Mouse (Mus musculus) heart, embryonic 11.5 days (tissue): Measurements from ENCODE around the gene Cyp8b1. TPM values are rescaled to one million over a fixed set of nuclear protein-coding genes. Genes with fewer than 3 reads are reported as not detected.

Source experiments
- ATAC-seq: fragments of 200-750 bp; cut with Nextera tagmentation; replicated peaks from 2 replicates; pipeline ENCODE4 v1.8.0; 2017; ENCODE audit warnings: moderate library complexity; ENCODE audit not compliant: insufficient number of reproducible peaks, low FRiP score, low TSS enrichment
- H3K27ac ChIP-seq: fragments of 300-500 bp; sonication (generic); 2 replicates; pipeline ENCODE4 v1.5.1; 2014; ENCODE audit warnings: mild to moderate bottlenecking, low read depth, low read length
- H3K27me3 ChIP-seq: fragments of 300-500 bp; sonication (generic); 2 replicates; pipeline ENCODE4 v1.6.1; 2014; ENCODE audit warnings: mild to moderate bottlenecking, low read length, mixed read lengths; ENCODE audit not compliant: control insufficient read depth, insufficient read depth
- H3K36me3 ChIP-seq: fragments of 300-500 bp; sonication (generic); 2 replicates; pipeline ENCODE4 v1.6.1; 2014; ENCODE audit warnings: mild to moderate bottlenecking, low read length, moderate library complexity, mixed read lengths; ENCODE audit not compliant: control insufficient read depth, insufficient read depth
- H3K4me1 ChIP-seq: fragments of 300-500 bp; sonication (generic); 2 replicates; pipeline ENCODE4 v1.6.1; 2014; ENCODE audit warnings: low read length; ENCODE audit not compliant: control insufficient read depth, insufficient read depth
- H3K4me2 ChIP-seq: fragments of 300-500 bp; sonication (generic); 2 replicates; pipeline ENCODE4 v1.6.1; 2014; ENCODE audit warnings: mild to moderate bottlenecking, moderate library complexity
- H3K4me3 ChIP-seq: fragments of 300-500 bp; sonication (generic); 2 replicates; pipeline ENCODE4 v1.5.1; 2014; ENCODE audit warnings: low read depth, low read length
- H3K9ac ChIP-seq: fragments of 300-500 bp; sonication (generic); 2 replicates; pipeline ENCODE4 v1.6.1; 2014; ENCODE audit warnings: mild to moderate bottlenecking, low read depth, low read length, moderate library complexity
- H3K9me3 ChIP-seq: fragments of 300-500 bp; sonication (generic); replicated peaks from 2 replicates; pipeline ENCODE4 v1.6.1; 2016; ENCODE audit warnings: low read length; ENCODE audit not compliant: control insufficient read depth
- WGBS: fragments of 180-500 bp; shearing (Covaris S2); extraction: QIAGEN DNeasy Blood & Tissue Kit; methylation state at CpG from one replicate; pipeline ENCODE4 v1.1.7; 2014; ENCODE audit not compliant: insufficient replicate concordance; 5-methylcytosine and 5-hydroxymethylcytosine counted together
- polyA plus RNA-seq: library from polyadenylated mRNA; unstranded; fragments of >200 nt; fragmentation: Nextera tagmentation; extraction: Ambion mirVana; gene quantifications from 2 replicates; pipeline ENCODE4 v1.2.1, GENCODE M21; 2014

Gene Cyp8b1
- polyA plus RNA-seq, 1 experiment from 2014 or later, result not detected

- WGBS, result 76% methylated on average over 2 of the region's 2 CpGs
- no peak for ATAC-seq
- no peak overlapping the region for H3K27ac ChIP-seq
- H3K27me3 ChIP-seq, result no peaks in the 10 kb centered on the region
- H3K9me3 ChIP-seq, result no peaks in the 10 kb centered on the region
- H3K9ac ChIP-seq, result no peak overlapping the region
- no peak overlapping the region for H3K4me3 ChIP-seq
- no peaks in the 10 kb centered on the region for H3K36me3 ChIP-seq
- no peak overlapping the region for H3K4me2 ChIP-seq
- H3K4me1 ChIP-seq, result no peaks in the 10 kb centered on the region
These were observed 43.9 kb downstream of the Cyp8b1 start for GRCm38 (mm10) chr9:121872062-121872683.

GRCm38 (mm10) chr9:121869973-121870515 lies 46.1 kb downstream of the Cyp8b1 start:
- Histone ChIP-seq H3K36me3 (no peaks in the 10 kb centered on the region), H3K4me3 (no peak overlapping the region), H3K9ac (no peak overlapping the region), H3K4me2 (no peak overlapping the region), H3K9me3 (no peaks in the 10 kb centered on the region), H3K4me1 (no peaks in the 10 kb centered on the region), H3K27ac (no peak overlapping the region), H3K27me3 (no peaks in the 10 kb centered on the region)
- ATAC-seq, result no peak
- WGBS, result 53% methylated on average over 4 of the region's 4 CpGs

DNA sequence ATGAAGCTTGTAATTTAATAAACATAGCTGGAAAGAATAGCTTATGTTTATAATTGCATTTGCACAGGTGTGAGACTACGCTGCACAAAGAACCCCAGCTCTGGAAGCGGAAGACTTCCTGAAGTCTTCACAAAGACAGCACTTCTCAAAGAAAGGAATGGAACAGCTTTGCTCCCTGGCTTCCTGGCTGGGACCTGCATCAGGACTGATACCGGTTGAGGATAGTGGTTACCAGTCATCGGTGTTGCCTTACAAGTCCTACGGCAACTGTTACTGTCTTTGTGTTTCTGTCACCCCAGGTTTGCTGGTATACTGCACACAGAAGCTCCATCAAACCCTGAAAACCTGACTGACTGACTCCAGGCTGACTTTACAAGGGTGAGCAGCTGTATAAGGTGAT lies 46.7 kb downstream of the Cyp8b1 start:
- Histone ChIP-seq H3K4me3 (no peak overlapping the region), H3K36me3 (no peaks in the 10 kb centered on the region), H3K4me2 (no peak overlapping the region), H3K9ac (no peak overlapping the region), H3K27ac (no peak overlapping the region), H3K27me3 (no peaks in the 10 kb centered on the region), H3K9me3 (no peaks in the 10 kb centered on the region), H3K4me1 (no peaks in the 10 kb centered on the region)
- WGBS, result 82% methylated on average over 5 of the region's 5 CpGs
- ATAC-seq, result no peak

DNA sequence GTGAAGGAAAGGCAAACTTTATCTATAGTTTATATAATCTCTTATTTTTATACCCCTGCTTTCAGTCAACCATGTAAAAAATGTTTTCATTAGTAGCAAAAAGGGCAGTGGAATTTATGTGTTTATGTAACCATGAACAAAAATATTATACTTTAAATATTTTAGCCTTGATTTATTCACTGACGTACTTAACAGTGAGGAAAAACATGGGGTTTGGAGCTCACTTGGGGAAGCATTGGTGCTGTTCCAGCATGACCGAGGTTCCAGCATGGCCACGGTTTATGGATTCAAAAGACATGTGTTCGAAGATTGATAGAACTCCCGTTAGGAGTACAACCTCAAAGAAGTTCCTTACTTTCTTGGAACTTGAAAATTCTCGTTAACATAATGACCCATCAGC lies 47.9 kb downstream of the Cyp8b1 start:
- Histone ChIP-seq H3K9ac (no peak overlapping the region), H3K4me3 (no peak overlapping the region), H3K27ac (no peak overlapping the region), H3K4me1 (no peaks in the 10 kb centered on the region), H3K27me3 (no peaks in the 10 kb centered on the region), H3K36me3 (no peaks in the 10 kb centered on the region), H3K9me3 (no peaks in the 10 kb centered on the region), H3K4me2 (no peak overlapping the region)
- 88% methylated on average over 6 of the region's 6 CpGs for WGBS
- no peak for ATAC-seq

DNA sequence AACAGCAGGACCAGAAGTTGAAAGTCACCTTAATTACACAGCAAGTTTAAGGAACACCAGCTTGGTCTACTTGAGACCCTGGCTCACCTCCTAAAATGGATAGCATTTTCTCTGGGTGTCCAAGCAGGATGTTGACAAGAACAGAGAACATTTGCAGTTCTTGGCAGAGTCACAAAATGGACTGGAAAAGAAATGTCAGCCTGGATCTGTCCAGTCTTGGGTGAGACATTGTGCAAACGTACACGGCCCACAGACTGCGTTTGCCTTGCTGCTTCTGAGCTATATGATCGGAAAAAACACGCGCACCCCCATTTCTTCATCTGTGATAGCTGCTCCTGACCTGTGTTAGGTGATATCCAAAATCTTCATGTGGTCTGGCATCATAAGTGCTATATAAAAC lies 48.5 kb downstream of the Cyp8b1 start:
- no peaks in the 10 kb centered on the region for H3K9me3 ChIP-seq
- no peak overlapping the region for H3K9ac ChIP-seq
- no peak overlapping the region for H3K27ac ChIP-seq
- 78% methylated on average over 6 of the region's 6 CpGs for WGBS
- no peak for ATAC-seq
- no peaks in the 10 kb centered on the region for H3K4me1 ChIP-seq
- H3K27me3 ChIP-seq, result no peaks in the 10 kb centered on the region
- no peaks in the 10 kb centered on the region for H3K36me3 ChIP-seq
- no peak overlapping the region for H3K4me3 ChIP-seq
- no peak overlapping the region for H3K4me2 ChIP-seq

GRCm38 (mm10) chr9:121865425-121866008 lies 50.6 kb downstream of the Cyp8b1 start:
- ATAC-seq, result no peak
- Histone ChIP-seq H3K36me3 (no peaks in the 10 kb centered on the region), H3K4me3 (no peak overlapping the region), H3K9ac (no peak overlapping the region), H3K27me3 (no peaks in the 10 kb centered on the region), H3K9me3 (no peaks in the 10 kb centered on the region), H3K27ac (no peak overlapping the region), H3K4me1 (no peaks in the 10 kb centered on the region), H3K4me2 (no peak overlapping the region)
- WGBS, result 40% methylated on average over 3 of the region's 3 CpGs

DNA sequence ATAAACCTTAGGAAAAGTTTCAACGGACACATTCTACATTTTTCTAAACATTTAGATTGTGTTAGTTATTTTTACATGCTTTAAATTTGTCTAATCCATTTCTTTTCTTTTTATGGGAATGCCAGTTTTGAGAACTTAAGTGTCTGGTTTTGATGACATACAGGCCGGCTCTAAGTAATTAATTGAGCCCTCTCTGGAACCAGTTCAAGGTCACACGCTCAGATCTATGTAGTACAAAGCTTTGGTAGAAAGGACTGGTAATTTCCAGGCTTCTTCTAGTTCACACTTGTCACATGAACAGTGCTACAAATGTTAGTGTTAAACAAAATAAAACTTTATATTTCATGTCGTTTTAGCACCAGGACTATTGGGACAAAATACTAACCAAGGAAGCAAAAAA lies 51.3 kb downstream of the Cyp8b1 start:
- H3K9ac ChIP-seq, result no peak overlapping the region
- ATAC-seq, result no peak
- H3K9me3 ChIP-seq, result no peaks in the 10 kb centered on the region
- no peak overlapping the region for H3K4me2 ChIP-seq
- WGBS, result 73% methylated on average over 4 of the region's 4 CpGs
- H3K4me1 ChIP-seq, result no peaks in the 10 kb centered on the region
- no peaks in the 10 kb centered on the region for H3K27me3 ChIP-seq
- H3K4me3 ChIP-seq, result no peak overlapping the region
- H3K27ac ChIP-seq, result no peak overlapping the region
- no peaks in the 10 kb centered on the region for H3K36me3 ChIP-seq
